Mouse (Mus musculus) CH12.LX (cell line): ENCODE results near the gene Rsph10b. TPM values are rescaled to one million over a fixed set of nuclear protein-coding genes. Genes with fewer than 3 reads are reported as not detected.

Experiments used
- DNase-seq: peaks from one replicate; pipeline ENCODE4 v3.0.0-alpha.2; 2013; ENCODE audit errors: extremely low read depth
- H3K27ac ChIP-seq: 2 replicates; pipeline ENCODE4 v1.5.1; 2012; ENCODE audit warnings: low read depth, mild to moderate bottlenecking, control low read depth, moderate library complexity; ENCODE audit not compliant: insufficient read depth
- H3K27me3 ChIP-seq: replicated peaks from 2 replicates; pipeline ENCODE3; 2012; ENCODE audit warnings: inconsistent platforms
- H3K36me3 ChIP-seq, 2 experiments: replicated peaks in 1 of 2; 2 replicates each; pipeline versions ENCODE3 to v1.6.1; 2012; ENCODE audit warnings: inconsistent platforms in 1 of 2, low read length in 1 of 2, mild to moderate bottlenecking in 1 of 2, mixed read lengths in 1 of 2, moderate library complexity in 1 of 2; ENCODE audit not compliant: control insufficient read depth in 1 of 2, insufficient read depth in 1 of 2
- H3K4me1 ChIP-seq, 2 experiments: 2 replicates each; pipeline ENCODE4 v1.6.1; 2012; ENCODE audit warnings: inconsistent platforms in 1 of 2, moderate library complexity in 1 of 2; ENCODE audit not compliant: insufficient read depth in 2 of 2, control insufficient read depth in 1 of 2
- H3K4me2 ChIP-seq: 2 replicates; pipeline ENCODE4 v1.6.1; 2012; ENCODE audit warnings: low read depth, mild to moderate bottlenecking, control low read depth; ENCODE audit not compliant: poor library complexity, insufficient read depth, severe bottlenecking
- H3K4me3 ChIP-seq, 3 experiments: fragments of 150-350 bp in 1 of 3; sonication (generic) in 1 of 3; replicated peaks in 1 of 3; 2 replicates each; pipeline versions ENCODE3 to v1.5.1; 2011 to 2012; ENCODE audit warnings: low read depth in 2 of 3, low read length in 2 of 3, mild to moderate bottlenecking in 2 of 3, moderate library complexity in 2 of 3, control low read depth in 1 of 3, improper control_type of control experiment in 1 of 3, inconsistent platforms in 1 of 3, mixed read lengths in 1 of 3; ENCODE audit not compliant: poor library complexity in 1 of 3
- H3K79me2 ChIP-seq: replicated peaks from 2 replicates; pipeline ENCODE4 v1.6.1; 2012; ENCODE audit warnings: mild to moderate bottlenecking, moderate library complexity; ENCODE audit not compliant: control insufficient read depth, poor library complexity, insufficient read depth, severe bottlenecking; ENCODE audit errors: extremely low read depth
- H3K9ac ChIP-seq: 2 replicates; pipeline ENCODE4 v1.6.1; 2012; ENCODE audit warnings: low read depth, mild to moderate bottlenecking, control low read depth, moderate library complexity; ENCODE audit not compliant: insufficient read depth
- H3K9me3 ChIP-seq: replicated peaks from 2 replicates; pipeline ENCODE3; 2012; ENCODE audit warnings: low read length, inconsistent platforms, mixed read lengths
- BHLHE40 ChIP-seq: IDR thresholded peaks from 2 replicates; pipeline ENCODE4 v1.6.1; 2011; ENCODE audit warnings: mild to moderate bottlenecking, low read depth, low read length, improper control_type of control experiment
- CHD2 ChIP-seq: IDR thresholded peaks from 2 replicates; pipeline ENCODE4 v1.6.1; 2011; ENCODE audit warnings: low read length, improper control_type of control experiment
- CTCF ChIP-seq, 2 experiments: IDR thresholded peaks in 1 of 2; conservative IDR thresholded peaks in 1 of 2; 2 replicates each; pipeline ENCODE4 v1.5.1; 2011 to 2012; ENCODE audit warnings: low read depth in 2 of 2, low read length in 2 of 2, improper control_type of control experiment in 1 of 2, inconsistent platforms in 1 of 2, mild to moderate bottlenecking in 1 of 2, moderate library complexity in 1 of 2
- E2F4 ChIP-seq: IDR thresholded peaks from 2 replicates; pipeline ENCODE4 v1.6.1; 2011; ENCODE audit warnings: low read depth, low read length, improper control_type of control experiment; ENCODE audit not compliant: insufficient replicate concordance
- ELF1 ChIP-seq: IDR thresholded peaks from 2 replicates; pipeline ENCODE4 v1.6.1; 2014; ENCODE audit warnings: low read depth, mild to moderate bottlenecking, inconsistent platforms, low read length, improper control_type of control experiment
- EP300 ChIP-seq: IDR thresholded peaks from 2 replicates; pipeline ENCODE4 v1.6.1; 2011; ENCODE audit warnings: low read length, improper control_type of control experiment
- ETS1 ChIP-seq: conservative IDR thresholded peaks from 2 replicates; pipeline ENCODE4 v1.6.1; 2012; ENCODE audit warnings: low read depth, mild to moderate bottlenecking, inconsistent platforms, low read length, improper control_type of control experiment, moderate library complexity
- GABPA ChIP-seq: IDR thresholded peaks from 2 replicates; pipeline ENCODE4 v1.6.1; 2012; ENCODE audit warnings: low read depth, low read length, improper control_type of control experiment, inconsistent platforms; ENCODE audit not compliant: insufficient replicate concordance
- IRF4 ChIP-seq: IDR thresholded peaks from 2 replicates; pipeline ENCODE4 v1.6.1; 2014; ENCODE audit warnings: low read depth, mild to moderate bottlenecking, inconsistent platforms, low read length, improper control_type of control experiment
- JUN ChIP-seq: IDR thresholded peaks from 2 replicates; pipeline ENCODE4 v1.6.1; 2011; ENCODE audit warnings: low read depth, mild to moderate bottlenecking, low read length, improper control_type of control experiment, moderate library complexity; ENCODE audit not compliant: insufficient read depth
- MAFK ChIP-seq: IDR thresholded peaks from 2 replicates; pipeline ENCODE4 v1.6.1; 2011; ENCODE audit warnings: low read length, improper control_type of control experiment; ENCODE audit not compliant: insufficient replicate concordance
- MAZ ChIP-seq: IDR thresholded peaks from 2 replicates; pipeline ENCODE4 v1.6.1; 2012; ENCODE audit warnings: low read depth, mild to moderate bottlenecking, inconsistent platforms, low read length, improper control_type of control experiment, moderate library complexity
- MEF2A ChIP-seq: IDR thresholded peaks from 2 replicates; pipeline ENCODE4 v1.6.1; 2014; ENCODE audit warnings: low read depth, mild to moderate bottlenecking, inconsistent platforms, low read length, improper control_type of control experiment, borderline replicate concordance
- POLR2A ChIP-seq: IDR thresholded peaks from 2 replicates; pipeline ENCODE4 v1.6.1; 2011; ENCODE audit warnings: low read depth, mild to moderate bottlenecking, improper control_type of control experiment, low read length
- RCOR1 ChIP-seq: conservative IDR thresholded peaks from 2 replicates; pipeline ENCODE4 v1.6.1; 2012; ENCODE audit warnings: low read depth, mild to moderate bottlenecking, inconsistent platforms, low read length, improper control_type of control experiment
- TCF12 ChIP-seq: IDR thresholded peaks from 2 replicates; pipeline ENCODE4 v1.6.1; 2014; ENCODE audit warnings: low read depth, mild to moderate bottlenecking, inconsistent platforms, low read length, improper control_type of control experiment
- USF1 ChIP-seq: IDR thresholded peaks from 2 replicates; pipeline ENCODE4 v1.6.1; 2014; ENCODE audit warnings: low read depth, mild to moderate bottlenecking, inconsistent platforms, low read length, improper control_type of control experiment
- ZC3H11A ChIP-seq: IDR thresholded peaks from 2 replicates; pipeline ENCODE4 v1.6.1; 2012; ENCODE audit warnings: low read depth, mild to moderate bottlenecking, inconsistent platforms, low read length, improper control_type of control experiment
- ZMIZ1 ChIP-seq: IDR thresholded peaks from 2 replicates; pipeline ENCODE4 v1.6.1; 2012; ENCODE audit warnings: low read depth, mild to moderate bottlenecking, inconsistent platforms, low read length, improper control_type of control experiment
- ZNF384 ChIP-seq: IDR thresholded peaks from 2 replicates; pipeline ENCODE4 v1.6.1; 2012; ENCODE audit warnings: low read depth, low read length, improper control_type of control experiment, inconsistent platforms
- dilution Hi-C: fragments of 300-500 bp; cut with MboI; formaldehyde crosslinking; loops from 2 replicates; pipeline ENCODE4 v1.14.3; 2020; ENCODE audit warnings: low sequenced_read_pairs; ENCODE audit not compliant: extremely low pct_unique_long_range_greater_than_20kb, extremely low pct_ligation_motif_present
- in situ Hi-C: fragments of 300-500 bp; cut with MboI; formaldehyde crosslinking; loops from 3 replicates; pipeline ENCODE4 v1.14.3; 2019; ENCODE audit warnings: low sequenced_read_pairs, low pct_ligation_motif_present, low pct_unique_long_range_greater_than_20kb, mixed read lengths
- polyA plus RNA-seq: library from polyadenylated mRNA; unstranded; fragments of >175 nt; gene quantifications from 2 replicates; pipeline ENCODE4 v1.2.1, GENCODE M21; 2012; ENCODE audit warnings: low read depth; ENCODE audit not compliant: insufficient read length
- total RNA-seq, 2 experiments: library from RNA; depleted of rRNA; stranded (reverse); fragments of 300-350 nt in 1 of 2; fragments of >200 nt in 1 of 2; gene quantifications; 2 replicates each; pipeline ENCODE4 v1.2.3; 2012 to 2014

The Rsph10b gene
- total and polyA plus RNA-seq, 3 experiments: 0.28 to 0.31 (median 0.30) TPM

DNA sequence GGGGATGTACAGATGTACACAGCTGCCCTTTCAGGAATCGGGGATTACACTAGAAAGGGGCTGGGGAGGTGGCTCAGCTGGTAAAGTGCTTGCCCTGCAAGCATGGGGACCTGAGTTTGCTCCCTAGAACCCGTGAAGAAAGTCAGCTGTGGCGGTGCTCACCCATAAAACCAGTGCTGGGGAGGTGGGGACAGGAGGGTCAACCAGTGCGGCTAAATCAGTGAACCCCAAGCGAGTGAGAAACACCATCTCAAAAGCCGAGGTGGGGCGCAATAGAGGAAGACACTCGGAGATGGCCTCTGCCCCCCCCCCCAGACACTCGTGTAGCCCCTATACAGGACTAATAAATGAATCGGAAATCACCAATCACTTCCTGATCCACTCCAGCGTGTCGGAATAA, 33.8 kb downstream of the Rsph10b start:
- in situ Hi-C loops: no loop called here
- Histone ChIP-seq H3K4me2 (no peak overlapping the region), H3K9me3 (no peaks in the 10 kb centered on the region), H3K79me2 (no peaks in the 10 kb centered on the region)
- dilution Hi-C loops: no loop called here
- no peak for DNase-seq
- TF ChIP-seq USF1: no peak
- no peak for TF ChIP-seq ZC3H11A
- TF ChIP-seq ZMIZ1: no peak
- TF ChIP-seq MAZ: no peak
- TF ChIP-seq E2F4: no peak
- TF ChIP-seq CHD2: no peak
- no peak for TF ChIP-seq EP300
- TF ChIP-seq MEF2A: no peak
- TF ChIP-seq CTCF (conservative IDR thresholded peaks at IDR 0.05 in 1 of 2, IDR thresholded peaks at IDR 0.05 in 1 of 2; ENCODE audit: low read depth in 2 of 2, low read length in 2 of 2): no peak
- TF ChIP-seq BHLHE40: no peak
- TF ChIP-seq GABPA: no peak
- no peak for TF ChIP-seq RCOR1
- TF ChIP-seq POLR2A: no peak
- TF ChIP-seq ZNF384: no peak
- TF ChIP-seq ETS1: no peak
- no peak for TF ChIP-seq TCF12
- no peak for TF ChIP-seq MAFK
- TF ChIP-seq, all 38 proteins: peak for 0
- no peak overlapping the region for H3K4me3 ChIP-seq
- no peak overlapping the region for H3K27ac ChIP-seq
- no peaks in the 10 kb centered on the region for H3K36me3 ChIP-seq
- no peaks in the 10 kb centered on the region for H3K27me3 ChIP-seq
- H3K9ac ChIP-seq: no peak overlapping the region
- H3K4me1 ChIP-seq: no peaks in the 10 kb centered on the region

DNA sequence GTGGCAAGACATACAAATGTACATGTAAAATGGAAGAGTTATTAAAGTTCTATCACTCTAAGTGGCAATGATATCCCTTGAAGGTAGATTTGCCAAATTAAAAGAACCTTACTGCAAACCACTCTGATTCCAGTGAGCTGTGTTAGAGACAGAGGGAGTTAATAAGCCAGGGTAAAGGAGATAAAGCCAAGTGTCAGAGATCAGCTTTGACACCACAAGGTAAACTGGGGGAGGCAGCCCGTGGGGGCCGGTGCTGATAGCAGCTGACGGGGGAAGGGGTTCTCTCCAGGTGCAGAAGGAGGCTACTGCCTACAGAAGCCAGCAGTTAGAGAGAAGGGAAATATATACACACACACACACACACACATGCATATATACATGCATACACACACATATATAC, 39.8 kb downstream of the Rsph10b start:
- H3K27ac ChIP-seq: no peak overlapping the region
- peaks cover 0 to 4% of the 10 kb centered on the region in 2 experiments; a peak in 1 of 4 replicates for H3K4me1 ChIP-seq
- DNase-seq: no peak
- no peaks in the 10 kb centered on the region for H3K79me2 ChIP-seq
- H3K36me3 ChIP-seq: no peaks in the 10 kb centered on the region
- in situ Hi-C loops: no loop called here
- no peak overlapping the region for H3K4me3 ChIP-seq
- no peaks in the 10 kb centered on the region for H3K9me3 ChIP-seq
- dilution Hi-C loops: no loop called here
- H3K4me2 ChIP-seq: no peak overlapping the region
- no peaks in the 10 kb centered on the region for H3K27me3 ChIP-seq
- no peak overlapping the region for H3K9ac ChIP-seq
- no peak for TF ChIP-seq CTCF (conservative IDR thresholded peaks at IDR 0.05 in 1 of 2, IDR thresholded peaks at IDR 0.05 in 1 of 2; ENCODE audit: low read depth in 2 of 2, low read length in 2 of 2)
- no peak for TF ChIP-seq IRF4
- no peak for TF ChIP-seq BHLHE40
- TF ChIP-seq ETS1: no peak
- TF ChIP-seq JUN: no peak
- TF ChIP-seq ELF1: no peak
- TF ChIP-seq MAFK: no peak
- TF ChIP-seq GABPA: no peak
- no peak for TF ChIP-seq USF1
- no peak for TF ChIP-seq POLR2A
- no peak for TF ChIP-seq ZNF384
- TF ChIP-seq, all 38 proteins: peak for 0
